Mouse (Mus musculus) liver, embryonic 14.5 days (tissue): ENCODE measurements around the gene Abcb10. TPM values are rescaled to one million over a fixed set of nuclear protein-coding genes. Genes with fewer than 3 reads are reported as not detected.
"Not testable (repeated sequence)": the region's sequence is repeated elsewhere in the genome, so short reads cannot be mapped to it uniquely, and the experiment has no call there.

Experiments used
- ATAC-seq: fragments of 200-750 bp; cut with Nextera tagmentation; 2 replicates; pipeline ENCODE4 v1.8.0; 2017; ENCODE audit warnings: moderate number of reproducible peaks, mild to moderate bottlenecking, moderate library complexity; ENCODE audit not compliant: insufficient read depth
- DNase-seq, 3 experiments: peaks; one replicate each; pipeline ENCODE4 v3.0.0-alpha.2; 2012 to 2013; ENCODE audit warnings: low read depth in 3 of 3, low spot score in 3 of 3
- H3K27ac ChIP-seq: fragments of 300-500 bp; sonication (generic); 2 replicates; pipeline ENCODE4 v1.5.1; 2014; ENCODE audit warnings: moderate library complexity, mild to moderate bottlenecking, control low read depth, inconsistent platforms
- H3K27me3 ChIP-seq: fragments of 300-500 bp; sonication (generic); 2 replicates; pipeline ENCODE4 v1.6.1; 2014; ENCODE audit warnings: mild to moderate bottlenecking, low read length, moderate library complexity; ENCODE audit not compliant: control insufficient read depth, insufficient read depth
- H3K36me3 ChIP-seq: fragments of 300-500 bp; sonication (generic); replicated peaks from 2 replicates; pipeline ENCODE4 v1.6.1; 2014; ENCODE audit warnings: low read depth; ENCODE audit not compliant: control insufficient read depth, insufficient read depth
- H3K4me1 ChIP-seq, 2 experiments: fragments of 200-500 bp in 1 of 2; fragments of 300-500 bp in 1 of 2; sonication (generic) in 1 of 2; replicated peaks; 2 replicates each; pipeline ENCODE4 v1.6.1; 2012 to 2014; ENCODE audit warnings: antibody characterized with exemption in 1 of 2, inconsistent platforms in 1 of 2, low read length in 1 of 2; ENCODE audit not compliant: control insufficient read depth in 2 of 2, insufficient read depth in 2 of 2
- H3K4me2 ChIP-seq: fragments of 300-500 bp; sonication (generic); 2 replicates; pipeline ENCODE4 v1.6.1; 2014; ENCODE audit warnings: low read depth, mild to moderate bottlenecking, control low read depth, moderate library complexity
- H3K4me3 ChIP-seq, 2 experiments: fragments of 200-500 bp in 1 of 2; fragments of 300-500 bp in 1 of 2; sonication (generic) in 1 of 2; 2 replicates each; pipeline ENCODE4 v1.5.1; 2012 to 2014; ENCODE audit warnings: low read depth in 2 of 2, low read length in 2 of 2, mild to moderate bottlenecking in 2 of 2, control low read depth in 1 of 2, inconsistent platforms in 1 of 2, moderate library complexity in 1 of 2; ENCODE audit not compliant: insufficient read depth in 1 of 2
- H3K9ac ChIP-seq: fragments of 300-500 bp; sonication (generic); replicated peaks from 2 replicates; pipeline ENCODE4 v1.6.1; 2014; ENCODE audit warnings: mild to moderate bottlenecking, control low read depth, moderate library complexity
- H3K9me3 ChIP-seq: fragments of 300-500 bp; sonication (generic); 2 replicates; pipeline ENCODE4 v1.6.1; 2016; ENCODE audit warnings: low read length, mixed read lengths; ENCODE audit not compliant: control insufficient read depth
- CTCF ChIP-seq: IDR thresholded peaks from 2 replicates; pipeline ENCODE4 v1.5.1; 2016; ENCODE audit warnings: antibody characterized with exemption, low read depth, control low read depth
- EP300 ChIP-seq: IDR thresholded peaks from 2 replicates; pipeline ENCODE4 v1.6.1; 2016; ENCODE audit warnings: antibody characterized with exemption, low read depth
- WGBS: fragments of 180-500 bp; shearing (Covaris S2); extraction: QIAGEN DNeasy Blood & Tissue Kit; methylation state at CpG from one replicate; pipeline ENCODE4 v1.1.7; 2014; ENCODE audit not compliant: insufficient replicate concordance; 5-methylcytosine and 5-hydroxymethylcytosine counted together
- polyA plus RNA-seq, 2 experiments: library from polyadenylated mRNA; depleted of rRNA in 1 of 2; stranded (reverse) in 1 of 2; unstranded in 1 of 2; fragments of >200 nt; fragmentation: Nextera tagmentation in 1 of 2; extraction: Ambion mirVana in 1 of 2; gene quantifications; 2 replicates each; pipeline versions ENCODE4 v1.2.1 to v1.2.3; 2012 to 2014

Abcb10 gene
- polyA plus RNA-seq, 2 experiments, result 83.0 to 129 TPM

DNA sequence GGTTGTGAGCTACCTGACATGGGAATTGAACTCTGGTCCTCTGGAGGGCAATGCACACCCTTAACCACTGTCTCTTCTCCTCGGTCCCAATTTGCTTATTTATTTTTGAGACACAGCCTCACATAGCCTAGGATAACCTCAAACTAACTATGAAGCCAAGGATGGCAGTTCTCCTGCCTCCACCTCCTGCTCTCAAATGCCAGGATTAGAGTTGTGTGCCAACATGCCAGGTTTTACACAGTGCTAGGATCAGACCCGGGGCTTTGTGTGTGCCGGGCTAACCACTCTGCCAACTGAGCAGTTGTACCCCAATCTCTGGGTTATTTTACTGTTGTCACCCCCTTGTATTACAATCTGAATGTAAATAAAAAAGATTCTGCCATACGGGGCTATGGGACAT is 5.4 kb downstream of the Abcb10 start:
- peak overlapping the region; percentile 20 to 92; a peak in 3 of 4 replicates for H3K4me3 ChIP-seq
- H3K4me1 ChIP-seq, result peaks cover 29 to 44% of the 10 kb centered on the region in 2 experiments
- H3K9ac ChIP-seq, result peak overlapping the region; percentile 100

DNA sequence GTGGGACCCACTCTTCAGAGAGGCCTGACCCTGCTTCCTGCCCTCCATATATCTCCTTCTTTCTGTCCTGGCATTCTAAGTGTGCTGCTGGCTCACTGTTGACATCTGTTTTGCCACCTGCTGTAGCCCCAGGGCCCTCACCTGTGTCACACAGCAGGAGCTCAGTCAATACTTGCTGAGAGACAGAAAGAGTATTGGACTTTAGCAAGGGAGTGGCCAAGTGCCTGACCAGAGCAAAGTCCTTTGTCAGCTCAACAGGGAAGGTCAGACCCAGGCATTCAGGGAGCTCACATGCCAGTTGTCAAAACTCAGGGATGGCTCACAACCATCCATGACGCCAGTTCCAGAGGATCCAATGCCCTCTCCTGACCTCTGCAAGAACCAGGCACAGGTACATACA is 9.4 kb downstream of the Abcb10 start:
- Histone ChIP-seq H3K36me3 (peaks cover 95% of the 10 kb centered on the region), H3K9me3 (no peaks in the 10 kb centered on the region), H3K4me1 (peaks cover 27 to 40% of the 10 kb centered on the region in 2 experiments), H3K4me3 (no peak overlapping the region), H3K9ac (no peak overlapping the region; the same call in 1 of the 2 replicates), H3K4me2 (peak overlapping the region; percentile 0; the same call in 1 of the 2 replicates), H3K27me3 (no peaks in the 10 kb centered on the region), H3K27ac (no peak overlapping the region; the same call in 1 of the 2 replicates)
- ATAC-seq (no peak), DNase-seq (no peak)
- WGBS, result 82% methylated on average over 1 of the region's 1 CpGs
- TF ChIP-seq EP300 (no peak), CTCF (no peak)

More for the DNA sequence above, 5.4 kb downstream of the Abcb10 start:
- no peaks in the 10 kb centered on the region for H3K9me3 ChIP-seq
- H3K27ac ChIP-seq, result peak overlapping the region; percentile 99
- peak overlapping the region; percentile 78 for H3K4me2 ChIP-seq
- ATAC-seq (no peak), DNase-seq (no peak)
- H3K36me3 ChIP-seq, result peaks cover 84% of the 10 kb centered on the region
- H3K27me3 ChIP-seq, result no peaks in the 10 kb centered on the region
- 84% methylated on average over 4 of the region's 4 CpGs for WGBS
- TF ChIP-seq EP300 (no peak), CTCF (no peak)

GRCm38 (mm10) chr8:123966896-123967295 is 16.0 kb downstream of the Abcb10 start:
- no peak for DNase-seq
- Histone ChIP-seq H3K4me2 (no peak overlapping the region), H3K9ac (no peak overlapping the region), H3K27me3 (no peaks in the 10 kb centered on the region), H3K36me3 (peaks cover 99% of the 10 kb centered on the region), H3K4me3 (no peak overlapping the region), H3K9me3 (no peaks in the 10 kb centered on the region), H3K4me1 (peaks cover 0 to 3% of the 10 kb centered on the region in 2 experiments; a peak in 2 of 4 replicates), H3K27ac (no peak overlapping the region)
- TF ChIP-seq CTCF (peak; percentile 54), EP300 (no peak)
- WGBS, result 70% methylated on average over 2 of the region's 2 CpGs
- no peak for ATAC-seq

DNA sequence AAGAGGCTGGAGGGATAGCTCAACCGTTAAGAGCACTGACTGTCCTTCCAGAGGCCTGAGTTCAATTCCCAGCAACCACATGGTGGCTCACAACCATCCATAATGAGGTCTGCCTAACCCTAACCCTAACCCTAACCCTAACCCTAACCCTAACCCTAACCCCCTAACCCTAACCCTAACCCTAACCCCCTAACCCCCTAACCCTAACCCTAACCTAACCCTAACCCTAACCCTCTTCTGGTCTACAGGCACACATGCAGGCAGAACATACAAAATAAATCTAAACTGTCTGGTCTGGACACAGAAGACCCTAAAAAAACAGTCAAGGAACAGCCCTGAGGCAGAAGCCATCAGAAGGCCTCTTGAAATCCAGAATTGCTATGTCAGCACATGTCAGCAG is 21.6 kb downstream of the Abcb10 start:
- WGBS, result 100% methylated on average over 1 of the region's 1 CpGs
- 0 out of 4 replicates have a peak, but pooled peaks cover 0 to 2% of the 10 kb centered on the region in 2 experiments for H3K4me1 ChIP-seq
- no peak overlapping the region for H3K27ac ChIP-seq
- TF ChIP-seq EP300 (no peak), CTCF (no peak)
- no peak for DNase-seq
- 0 out of 2 replicates have a peak, but pooled peaks have one; percentile 28 for ATAC-seq
- H3K9ac ChIP-seq, result no peak overlapping the region
- no peak overlapping the region for H3K4me2 ChIP-seq
- H3K27me3 ChIP-seq, result no peaks in the 10 kb centered on the region
- H3K4me3 ChIP-seq, result no peak overlapping the region
- peaks cover 100% of the 10 kb centered on the region for H3K36me3 ChIP-seq
- no peaks in the 10 kb centered on the region for H3K9me3 ChIP-seq

DNA sequence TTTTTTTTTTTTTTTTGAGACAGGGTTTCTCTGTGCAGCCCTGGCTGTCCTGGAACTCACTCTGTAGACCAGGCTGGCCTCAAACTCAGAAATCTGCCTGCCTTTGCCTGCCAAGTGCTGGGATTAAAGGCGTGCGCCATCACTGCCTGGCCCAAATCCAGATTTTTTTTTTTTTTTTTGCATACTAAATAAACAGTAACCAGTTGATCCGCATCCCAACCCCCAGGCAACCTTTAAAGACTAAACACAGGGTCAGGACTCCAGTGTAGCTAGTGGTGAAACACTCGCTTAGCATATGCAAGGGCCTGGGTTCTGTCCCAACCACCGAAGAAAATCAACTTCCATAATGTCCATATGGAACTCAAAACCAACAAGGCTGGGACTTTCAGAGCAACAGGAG is 22.4 kb downstream of the Abcb10 start:
- not testable (repeated sequence) for H3K9me3 ChIP-seq, H3K9ac ChIP-seq, H3K27ac ChIP-seq, DNase-seq, H3K4me1 ChIP-seq, H3K27me3 ChIP-seq, H3K4me2 ChIP-seq, H3K4me3 ChIP-seq, ATAC-seq
- 86% methylated on average over 5 of the region's 5 CpGs for WGBS
- H3K36me3 ChIP-seq, result peaks cover 100% of the 10 kb centered on the region
